Mouse (Mus musculus) stomach, embryonic 16.5 days (tissue): Measurements from ENCODE around the gene Tle4. TPM values are rescaled to one million over a fixed set of nuclear protein-coding genes. Genes with fewer than 3 reads are reported as not detected.

Source experiments
- ATAC-seq: fragments of 200-750 bp; cut with Nextera tagmentation; 2 replicates; pipeline ENCODE4 v1.8.0; 2017; ENCODE audit warnings: moderate number of reproducible peaks, moderate TSS enrichment; ENCODE audit not compliant: insufficient read depth, low FRiP score
- H3K27ac ChIP-seq: fragments of 300-500 bp; sonication (generic); 2 replicates; pipeline ENCODE4 v1.5.1; 2014; ENCODE audit warnings: low read length
- H3K27me3 ChIP-seq: fragments of 300-500 bp; sonication (generic); 2 replicates; pipeline ENCODE4 v1.6.1; 2014; ENCODE audit warnings: low read length, control low read depth, mixed read lengths; ENCODE audit not compliant: control insufficient read depth, insufficient read depth
- H3K36me3 ChIP-seq: fragments of 300-500 bp; sonication (generic); 2 replicates; pipeline ENCODE4 v1.6.1; 2014; ENCODE audit warnings: low read length; ENCODE audit not compliant: control insufficient read depth, insufficient read depth
- H3K4me1 ChIP-seq: fragments of 300-500 bp; sonication (generic); 2 replicates; pipeline ENCODE4 v1.6.1; 2014; ENCODE audit warnings: low read length, control low read depth, mixed read lengths; ENCODE audit not compliant: control insufficient read depth, insufficient read depth
- H3K4me2 ChIP-seq: fragments of 300-500 bp; sonication (generic); 2 replicates; pipeline ENCODE4 v1.6.1; 2014; ENCODE audit warnings: low read depth, low read length, mixed read lengths
- H3K4me3 ChIP-seq: fragments of 300-500 bp; sonication (generic); replicated peaks from 2 replicates; pipeline ENCODE4 v1.5.1; 2014; ENCODE audit warnings: mild to moderate bottlenecking, low read length
- H3K9ac ChIP-seq: fragments of 300-500 bp; sonication (generic); 2 replicates; pipeline ENCODE4 v1.6.1; 2014; ENCODE audit warnings: low read length
- H3K9me3 ChIP-seq: fragments of 300-500 bp; sonication (generic); replicated peaks from 2 replicates; pipeline ENCODE4 v1.6.1; 2016; ENCODE audit warnings: low read length, control low read depth; ENCODE audit not compliant: control insufficient read depth
- WGBS: fragments of 180-500 bp; shearing (Covaris S2); extraction: QIAGEN DNeasy Blood & Tissue Kit; methylation state at CpG from one replicate; pipeline ENCODE4 v1.1.7; 2014; 5-methylcytosine and 5-hydroxymethylcytosine counted together
- polyA plus RNA-seq: library from polyadenylated mRNA; unstranded; fragments of >200 nt; fragmentation: Nextera tagmentation; extraction: Ambion mirVana; gene quantifications from 2 replicates; pipeline ENCODE4 v1.2.1, GENCODE M21; 2015

Tle4 gene
- polyA plus RNA-seq, 1 experiment from 2014 or later = 10.9 TPM

- ATAC-seq = no peak
- 88% methylated on average over 5 of the region's 5 CpGs for WGBS
These were observed 17.0 kb upstream of the Tle4 start for GRCm38 (mm10) chr19:14614816-14615215.

GRCm38 (mm10) chr19:14610542-14611317, 12.9 kb upstream of the Tle4 start:
- H3K4me2 ChIP-seq = no peak overlapping the region
- H3K4me1 ChIP-seq = no peaks in the 10 kb centered on the region
- WGBS = 49% methylated on average over 8 of the region's 8 CpGs
- no peak overlapping the region for H3K4me3 ChIP-seq
- ATAC-seq = no peak
- no peak overlapping the region for H3K27ac ChIP-seq
- H3K9me3 ChIP-seq = no peaks in the 10 kb centered on the region
- no peaks in the 10 kb centered on the region for H3K36me3 ChIP-seq
- no peaks in the 10 kb centered on the region for H3K27me3 ChIP-seq
- no peak overlapping the region for H3K9ac ChIP-seq

More at GRCm38 (mm10) chr19:14614816-14615215, 17.0 kb upstream of the Tle4 start:
- Histone ChIP-seq H3K27me3 (no peaks in the 10 kb centered on the region), H3K4me1 (no peaks in the 10 kb centered on the region), H3K9me3 (no peaks in the 10 kb centered on the region), H3K4me3 (no peak overlapping the region), H3K27ac (no peak overlapping the region), H3K9ac (no peak overlapping the region), H3K4me2 (no peak overlapping the region), H3K36me3 (no peaks in the 10 kb centered on the region)

- Histone ChIP-seq H3K9me3 (no peaks in the 10 kb centered on the region), H3K9ac (no peak overlapping the region), H3K4me1 (0 out of 2 replicates have a peak, but pooled peaks cover 6% of the 10 kb centered on the region), H3K27ac (no peak overlapping the region), H3K4me2 (no peak overlapping the region), H3K4me3 (no peak overlapping the region), H3K27me3 (peaks cover 7% of the 10 kb centered on the region), H3K36me3 (no peaks in the 10 kb centered on the region)
- ATAC-seq = no peak
- WGBS = 96% methylated on average over 1 of the region's 1 CpGs
These were observed 3.0 kb upstream of the Tle4 start for GRCm38 (mm10) chr19:14600841-14601240.

GRCm38 (mm10) chr19:14600354-14600753, 2.5 kb upstream of the Tle4 start:
- Histone ChIP-seq H3K9me3 (no peaks in the 10 kb centered on the region), H3K4me2 (no peak overlapping the region), H3K36me3 (no peaks in the 10 kb centered on the region), H3K4me1 (0 out of 2 replicates have a peak, but pooled peaks cover 6% of the 10 kb centered on the region), H3K9ac (no peak overlapping the region), H3K4me3 (no peak overlapping the region), H3K27ac (no peak overlapping the region), H3K27me3 (peaks cover 7% of the 10 kb centered on the region)
- 82% methylated on average over 3 of the region's 3 CpGs for WGBS
- no peak for ATAC-seq

- Histone ChIP-seq H3K36me3 (no peaks in the 10 kb centered on the region), H3K9ac (no peak overlapping the region), H3K27ac (no peak overlapping the region), H3K27me3 (peaks cover 7% of the 10 kb centered on the region), H3K4me2 (no peak overlapping the region), H3K4me3 (no peak overlapping the region), H3K9me3 (no peaks in the 10 kb centered on the region), H3K4me1 (0 out of 2 replicates have a peak, but pooled peaks cover 7% of the 10 kb centered on the region)
- WGBS = 62% methylated on average over 8 of the region's 8 CpGs
- ATAC-seq = no peak
These were observed 2.0 kb upstream of the Tle4 start for GRCm38 (mm10) chr19:14599851-14600251.

GRCm38 (mm10) chr19:14598690-14599288, 938 bp upstream of the Tle4 start:
- H3K4me2 ChIP-seq = peak overlapping the region; percentile 56
- peak overlapping the region; percentile 75 for H3K9ac ChIP-seq
- no peaks in the 10 kb centered on the region for H3K9me3 ChIP-seq
- peak overlapping the region; percentile 91 for H3K27ac ChIP-seq
- peak; percentile 17 for ATAC-seq
- peak overlapping the region; percentile 65 for H3K4me3 ChIP-seq
- no peaks in the 10 kb centered on the region for H3K36me3 ChIP-seq
- H3K4me1 ChIP-seq = peaks cover 13% of the 10 kb centered on the region; the same call in 1 of the 2 replicates
- peaks cover 5% of the 10 kb centered on the region for H3K27me3 ChIP-seq
- under 1% methylated on average over 46 of the region's 46 CpGs for WGBS

- Histone ChIP-seq H3K27ac (peak overlapping the region; percentile 96), H3K27me3 (0 out of 2 replicates have a peak, but pooled peaks cover 2% of the 10 kb centered on the region), H3K4me2 (peak overlapping the region; percentile 62), H3K4me1 (peaks cover 13% of the 10 kb centered on the region; the same call in 1 of the 2 replicates), H3K9ac (peak overlapping the region; percentile 98), H3K36me3 (no peaks in the 10 kb centered on the region), H3K4me3 (peak overlapping the region; percentile 91), H3K9me3 (no peaks in the 10 kb centered on the region)
- WGBS = under 1% methylated on average over 109 of the region's 120 CpGs
- no peak for ATAC-seq
These were observed 622 bp downstream of the Tle4 start for GRCm38 (mm10) chr19:14596941-14597916.

- WGBS = under 1% methylated on average over 12 of the region's 12 CpGs
These were observed 1.4 kb downstream of the Tle4 start for GRCm38 (mm10) chr19:14596358-14596940.

More at GRCm38 (mm10) chr19:14596358-14596940, 1.4 kb downstream of the Tle4 start:
- no peak for ATAC-seq
- Histone ChIP-seq H3K9ac (peak overlapping the region; percentile 98), H3K27ac (peak overlapping the region; percentile 96), H3K27me3 (0 out of 2 replicates have a peak, but pooled peaks cover 2% of the 10 kb centered on the region), H3K4me1 (peaks cover 13% of the 10 kb centered on the region; the same call in 1 of the 2 replicates), H3K9me3 (no peaks in the 10 kb centered on the region), H3K36me3 (no peaks in the 10 kb centered on the region), H3K4me3 (peak overlapping the region; percentile 91), H3K4me2 (peak overlapping the region; percentile 62)
